Mouse (Mus musculus) cerebral cortex, adult 2 months (tissue): ENCODE results near the gene Gm49352.

ENCODE experiments used
- WGBS: fragments of 180-500 bp; shearing (Covaris S2); methylation state at CpG from one replicate; pipeline ENCODE4 v1.1.7; 2018; 5-methylcytosine and 5-hydroxymethylcytosine counted together

Gene Gm49352

DNA sequence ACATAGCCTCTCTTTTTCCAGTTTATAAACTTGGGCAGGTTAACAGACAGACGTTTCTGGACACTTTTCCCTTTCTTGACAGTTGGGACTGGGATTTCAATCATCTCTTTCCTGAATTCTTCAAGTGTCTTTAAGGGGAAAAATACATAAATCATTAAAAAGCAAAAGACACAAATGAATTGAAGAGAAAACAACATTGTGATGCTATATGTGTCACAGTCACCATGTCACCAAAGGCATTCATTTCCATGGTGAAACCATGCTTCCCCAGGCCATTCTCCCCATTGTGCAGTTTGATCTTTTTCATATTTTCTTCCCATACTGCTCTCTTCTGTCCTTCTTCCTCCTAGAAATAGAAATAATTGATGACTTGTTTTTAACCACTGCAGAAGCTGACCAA, at the start of gene Gm49352:
Gm49352 (minus strand) TSS at position 101 of the 400 bp plus-strand sequence.
- WGBS, result 32% methylated on average over 1 of the region's 1 CpGs

GRCm38 (mm10) chr13:61570027-61570426, 2.1 kb upstream of the Gm49352 start, which contains the start of gene Cts3:
TSS of gene Cts3 (minus strand) at chr13:61570127.

DNA sequence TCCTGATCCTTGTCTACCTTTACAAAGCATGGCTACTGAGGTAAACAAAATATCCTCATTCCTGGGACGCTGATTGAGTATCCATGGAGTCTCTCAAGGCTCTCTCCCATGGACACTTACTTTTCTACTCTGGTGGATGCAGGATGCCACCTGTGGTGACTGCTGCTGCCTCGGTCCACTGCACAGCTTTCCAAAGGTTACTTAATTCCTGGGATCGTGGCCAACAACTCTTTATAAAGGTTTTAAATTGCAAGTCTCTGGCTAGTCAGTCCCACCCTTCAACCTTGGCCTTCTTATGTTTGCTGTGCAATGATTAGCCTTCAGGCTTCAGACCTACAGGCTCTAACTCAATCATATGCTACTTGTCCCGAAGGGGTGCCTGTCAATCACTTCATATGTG, 26.3 kb downstream of the Gm49352 start, which contains the start of gene Ctsm:
Ctsm (minus strand) TSS at position 209 of the 400 bp plus-strand sequence.
- 61% methylated on average over 4 of the region's 4 CpGs for WGBS
